Mouse (Mus musculus) stomach, embryonic 15.5 days (tissue): ENCODE measurements at regions not wholly inside any gene's neighbourhood (a gene's known extent, or its start where the extent isn't known, plus 50 kb on each side); places are given as distances from the start of the nearest gene placed in this dataset.

ENCODE experiments used
- ATAC-seq: fragments of 200-750 bp; cut with Nextera tagmentation; 2 replicates; pipeline ENCODE4 v1.8.0; 2017; ENCODE audit warnings: low read depth, moderate number of reproducible peaks, moderate TSS enrichment; ENCODE audit not compliant: insufficient read depth, low FRiP score
- H3K27ac ChIP-seq: fragments of 300-500 bp; sonication (generic); 2 replicates; pipeline ENCODE4 v1.5.1; 2015; ENCODE audit warnings: mild to moderate bottlenecking, inconsistent platforms
- H3K27me3 ChIP-seq: fragments of 300-500 bp; sonication (generic); replicated peaks from 2 replicates; pipeline ENCODE4 v1.6.1; 2015; ENCODE audit warnings: inconsistent platforms
- H3K36me3 ChIP-seq: fragments of 300-500 bp; sonication (generic); 2 replicates; pipeline ENCODE4 v1.6.1; 2015; ENCODE audit warnings: inconsistent platforms
- H3K4me1 ChIP-seq: fragments of 300-500 bp; sonication (generic); 2 replicates; pipeline ENCODE4 v1.6.1; 2015; ENCODE audit warnings: inconsistent platforms
- H3K4me2 ChIP-seq: fragments of 300-500 bp; sonication (generic); 2 replicates; pipeline ENCODE4 v1.6.1; 2015; ENCODE audit warnings: mild to moderate bottlenecking, inconsistent platforms
- H3K4me3 ChIP-seq: fragments of 300-500 bp; sonication (generic); replicated peaks from 2 replicates; pipeline ENCODE4 v1.5.1; 2015; ENCODE audit warnings: inconsistent platforms
- H3K9ac ChIP-seq: fragments of 300-500 bp; sonication (generic); 2 replicates; pipeline ENCODE4 v1.6.1; 2015; ENCODE audit warnings: inconsistent platforms
- H3K9me3 ChIP-seq: fragments of 300-500 bp; sonication (generic); 2 replicates; pipeline ENCODE4 v1.6.1; 2016; ENCODE audit warnings: inconsistent platforms
- WGBS: fragments of 180-500 bp; shearing (Covaris S2); methylation state at CpG from one replicate; pipeline ENCODE4 v1.1.7; 2015; 5-methylcytosine and 5-hydroxymethylcytosine counted together

DNA sequence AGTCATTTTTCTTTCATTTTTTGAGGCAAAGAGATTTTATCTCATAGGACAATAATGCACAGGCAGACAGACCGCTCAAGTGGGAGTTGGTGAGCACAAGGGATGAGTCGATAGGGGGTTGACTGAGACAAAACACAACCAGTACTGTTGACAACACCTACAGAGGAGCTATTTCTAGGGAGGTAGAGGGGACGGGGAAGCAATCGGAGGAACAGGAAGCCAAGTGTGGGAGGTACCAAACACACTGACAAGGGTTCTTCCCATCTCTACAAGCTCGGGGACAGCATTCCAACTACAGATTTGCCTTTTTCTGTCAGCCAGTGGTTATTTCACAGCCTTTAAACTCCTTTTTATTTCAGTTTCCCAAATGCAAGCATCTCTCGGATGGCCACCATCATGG is 83.3 kb upstream of the AI593442 start:
- no peak for ATAC-seq
- no peak overlapping the region for H3K4me2 ChIP-seq
- no peaks in the 10 kb centered on the region for H3K27me3 ChIP-seq
- H3K9ac ChIP-seq, result no peak overlapping the region
- H3K36me3 ChIP-seq, result no peaks in the 10 kb centered on the region
- H3K4me1 ChIP-seq, result no peaks in the 10 kb centered on the region
- no peaks in the 10 kb centered on the region for H3K9me3 ChIP-seq
- H3K27ac ChIP-seq, result no peak overlapping the region
- no peak overlapping the region for H3K4me3 ChIP-seq
- 71% methylated on average over 6 of the region's 6 CpGs for WGBS

GRCm38 (mm10) chr9:52761257-52761656 is 81.7 kb upstream of the AI593442 start:
- no peak for ATAC-seq
- no peak overlapping the region for H3K27ac ChIP-seq
- H3K9me3 ChIP-seq, result no peaks in the 10 kb centered on the region
- 64% methylated on average over 5 of the region's 5 CpGs for WGBS
- no peak overlapping the region for H3K4me3 ChIP-seq
- no peaks in the 10 kb centered on the region for H3K27me3 ChIP-seq
- no peak overlapping the region for H3K9ac ChIP-seq
- H3K4me1 ChIP-seq, result no peaks in the 10 kb centered on the region
- H3K4me2 ChIP-seq, result no peak overlapping the region
- no peaks in the 10 kb centered on the region for H3K36me3 ChIP-seq

- no peaks in the 10 kb centered on the region for H3K9me3 ChIP-seq
- 82% methylated on average over 3 of the region's 3 CpGs for WGBS
- H3K36me3 ChIP-seq, result no peaks in the 10 kb centered on the region
- no peak overlapping the region for H3K27ac ChIP-seq
- H3K4me2 ChIP-seq, result no peak overlapping the region
- H3K4me1 ChIP-seq, result no peaks in the 10 kb centered on the region
- no peak overlapping the region for H3K4me3 ChIP-seq
- no peak for ATAC-seq
- H3K9ac ChIP-seq, result no peak overlapping the region
- H3K27me3 ChIP-seq, result no peaks in the 10 kb centered on the region
These were observed 68.8 kb upstream of the AI593442 start for GRCm38 (mm10) chr9:52748366-52748765.

- H3K9me3 ChIP-seq, result no peaks in the 10 kb centered on the region
- no peak overlapping the region for H3K4me2 ChIP-seq
- no peak for ATAC-seq
- no peaks in the 10 kb centered on the region for H3K36me3 ChIP-seq
- no peaks in the 10 kb centered on the region for H3K4me1 ChIP-seq
- H3K4me3 ChIP-seq, result no peak overlapping the region
- H3K27me3 ChIP-seq, result no peaks in the 10 kb centered on the region
- H3K9ac ChIP-seq, result no peak overlapping the region
- H3K27ac ChIP-seq, result no peak overlapping the region
- WGBS, result 75% methylated on average over 5 of the region's 5 CpGs
These were observed 59.0 kb upstream of the AI593442 start for GRCm38 (mm10) chr9:52738560-52739100.
